Comparison of ENCODE assay signal across 12 mouse cellular contexts in the genomic region with DNA sequence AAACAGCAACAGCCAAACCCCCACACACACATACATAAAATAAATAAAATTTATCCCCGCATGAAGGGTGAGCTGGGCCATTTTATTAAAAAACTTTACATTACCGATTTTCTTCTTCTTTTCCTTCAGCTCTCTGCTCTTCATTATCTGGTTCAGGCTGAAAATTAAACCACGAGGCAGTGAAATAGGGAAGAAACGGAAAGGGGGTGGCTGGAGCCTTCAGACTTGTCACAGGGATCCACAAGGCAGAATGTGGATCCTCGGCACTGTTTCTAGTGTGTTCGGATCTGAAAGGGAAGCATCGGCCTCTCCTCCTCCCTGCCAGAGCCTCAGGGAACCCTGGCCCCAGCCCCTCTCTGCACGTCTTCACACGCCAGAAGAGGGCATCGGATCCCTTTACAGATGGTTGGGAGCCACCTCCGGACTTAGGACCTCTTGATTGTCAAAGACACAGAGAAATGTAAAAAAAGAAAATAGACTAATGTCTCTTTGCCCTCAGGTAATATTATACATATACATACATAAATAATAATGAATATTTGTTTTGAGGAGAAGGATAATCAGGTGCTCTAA. TPM values are rescaled to one million over a fixed set of nuclear protein-coding genes. Genes with fewer than 3 reads are reported as not detected.
DNase-seq lines count a peak whose midpoint lies in the region; ATAC-seq and TF ChIP-seq lines count a peak whose summit lies in the region.
"Had no signal": no experiment of that assay in that cellular context is flagged by ENCODE, and none has a peak within 500 bp of the region (broad histone marks: within the 10 kb centered on the region; RNA-seq: fewer than 3 reads in every experiment).

No protein-coding gene starts in this region.

- 40% methylated on average over 11 of the region's 11 CpGs for WGBS in lung, embryonic 14.5 days

- no peak for DNase-seq in gastrocnemius, adult 2 months
- no peak for DNase-seq in gastrocnemius, postnatal 36 days
- DNase-seq in lung, embryonic 14.5 days, result peak; percentile 45
- no peak for DNase-seq in lung, postnatal 14 days
- DNase-seq in embryo, embryonic 10.5 days (ENCODE audit: low spot score), result peak; percentile 47
- peak; percentile 33 for DNase-seq in lung, postnatal 10 days
- DNase-seq in testis, postnatal 10 days (ENCODE audit: low spot score), result no peak
- DNase-seq in layer of hippocampus, postnatal 14 days (ENCODE audit: low spot score in 2 of 2), result no peak
- DNase-seq: adrenal gland, postnatal 25 days had no signal

- no peak overlapping the region for H3K4me3 ChIP-seq in gastrocnemius, adult 2 months
- no peak overlapping the region for H3K4me3 ChIP-seq in lung, embryonic 14.5 days (ENCODE audit: low read depth, low read length)
- H3K4me3 ChIP-seq: embryonic facial prominence, embryonic 15.5 days; midbrain, embryonic 13.5 days had no signal

- no peak overlapping the region; the same call in 1 of the 2 replicates for H3K27ac ChIP-seq in gastrocnemius, adult 2 months
- H3K27ac ChIP-seq in lung, embryonic 14.5 days (ENCODE audit: low read depth), result no peak overlapping the region
- H3K27ac ChIP-seq: embryonic facial prominence, embryonic 15.5 days; midbrain, embryonic 13.5 days had no signal

- intact Hi-C loops in gastrocnemius, adult 2 months (cut with DNase I), result loop anchor here (5.0 kb wide), 1 partner anchor 165 kb away; no protein-coding TSS in a partner anchor
- intact Hi-C loops in gastrocnemius, postnatal 36 days (cut with DNase I), result loop anchor here (10.0 kb wide), 1 partner anchor 168 kb away; no protein-coding TSS in a partner anchor

- no peaks in the 10 kb centered on the region; the same call in 1 of the 2 replicates for H3K36me3 ChIP-seq in lung, embryonic 14.5 days (ENCODE audit: insufficient read depth)
- H3K36me3 ChIP-seq: embryonic facial prominence, embryonic 15.5 days had no signal

- H3K9me3 ChIP-seq in lung, embryonic 14.5 days (ENCODE audit: low read depth, low read length), result no peaks in the 10 kb centered on the region
- H3K9me3 ChIP-seq: embryonic facial prominence, embryonic 15.5 days; midbrain, embryonic 13.5 days had no signal

- no peak overlapping the region for H3K4me2 ChIP-seq in lung, embryonic 14.5 days
- H3K4me2 ChIP-seq: embryonic facial prominence, embryonic 15.5 days; midbrain, embryonic 13.5 days had no signal

- no peak for ATAC-seq in lung, embryonic 14.5 days (ENCODE audit: insufficient read depth)
- ATAC-seq: CD4-positive, CD25-positive, alpha-beta regulatory T cell, adult 4 months; midbrain, embryonic 13.5 days had no signal

- H3K27me3 ChIP-seq in lung, embryonic 14.5 days (ENCODE audit: insufficient read depth, low read length), result no peaks in the 10 kb centered on the region
- H3K27me3 ChIP-seq: embryonic facial prominence, embryonic 15.5 days; midbrain, embryonic 13.5 days had no signal

- no peak overlapping the region for H3K9ac ChIP-seq in lung, embryonic 14.5 days
- H3K9ac ChIP-seq: embryonic facial prominence, embryonic 15.5 days; midbrain, embryonic 13.5 days had no signal

- peak; percentile 38 for TF ChIP-seq CTCF in gastrocnemius, adult 2 months (IDR thresholded peaks at IDR 0.05)
- TF ChIP-seq CTCF in lung, embryonic 14.5 days (IDR thresholded peaks at IDR 0.05; ENCODE audit: low read depth), result peak; percentile 46

- H3K4me1 ChIP-seq in lung, embryonic 14.5 days (ENCODE audit: insufficient read depth), result peaks cover 6% of the 10 kb centered on the region
- H3K4me1 ChIP-seq: midbrain, embryonic 13.5 days had no signal

RNA-seq across cellular contexts. Expression of a gene that starts 20.4 kb away (rescaled TPM):
- total RNA-seq in gastrocnemius, adult 2 months (2021), result 100 to 1,000 TPM; 162 to 201 TPM
- 100 to 1,000 TPM; 166 to 175 TPM for total RNA-seq in gastrocnemius, postnatal 36 days (2021)
- polyA plus RNA-seq in lung, embryonic 14.5 days (2014; fragmentation: Nextera tagmentation; extraction: Ambion mirVana), result 220 and 252 TPM in 2 replicates
- total RNA-seq in layer of hippocampus, postnatal 14 days (2021), result 100 to 1,000 TPM in 1 of 2 experiments, 10 to 100 TPM in 1; 88.1 to 119 TPM

RNA-seq across cellular contexts. Expression of a gene that starts 25.3 kb away (rescaled TPM):
- total RNA-seq in gastrocnemius, adult 2 months (2021), result 100 to 1,000 TPM in 1 of 2 experiments, 10 to 100 TPM in 1; 94.6 to 110 TPM
- 10 to 100 TPM; 83.7 to 86.6 TPM for total RNA-seq in gastrocnemius, postnatal 36 days (2021)
- polyA plus RNA-seq in lung, embryonic 14.5 days (2014; fragmentation: Nextera tagmentation; extraction: Ambion mirVana), result 12.4 and 13.6 TPM in 2 replicates
- total RNA-seq in layer of hippocampus, postnatal 14 days (2021), result 10 to 100 TPM; 48.7 to 49.6 TPM

RNA-seq across cellular contexts. Expression of a gene that starts 36.2 kb away (rescaled TPM):
- total RNA-seq in gastrocnemius, adult 2 months (2021), result under 1 TPM; 0.28 to 0.45 TPM
- under 1 TPM; 0.56 to 0.57 TPM for total RNA-seq in gastrocnemius, postnatal 36 days (2021)
- polyA plus RNA-seq in lung, embryonic 14.5 days (2014; fragmentation: Nextera tagmentation; extraction: Ambion mirVana), result 2.1 and 2.3 TPM in 2 replicates
- total RNA-seq in layer of hippocampus, postnatal 14 days (2021), result 1 to 10 TPM; 1.4 to 2.0 TPM

Comparison
In these comparisons a context has a peak if more than half of its experiments do, and no peak if none do; other contexts are left out.
1. DNase-seq: peak in lung, embryonic 14.5 days (single experiment), embryo, embryonic 10.5 days (single experiment) and lung, postnatal 10 days (single experiment); none in gastrocnemius, adult 2 months (single experiment), gastrocnemius, postnatal 36 days (0 of 2), lung, postnatal 14 days (single experiment), testis, postnatal 10 days (single experiment) and layer of hippocampus, postnatal 14 days (0 of 2).